Mouse (Mus musculus) midbrain, embryonic 13.5 days (tissue): ENCODE measurements around the gene Tmc3. TPM values are rescaled to one million over a fixed set of nuclear protein-coding genes. Genes with fewer than 3 reads are reported as not detected.

ENCODE experiments used
- ATAC-seq: fragments of 200-750 bp; cut with Nextera tagmentation; 2 replicates; pipeline ENCODE4 v1.8.0; 2017; ENCODE audit warnings: mild to moderate bottlenecking, moderate TSS enrichment, moderate library complexity
- H3K27ac ChIP-seq: fragments of 300-500 bp; sonication (generic); 2 replicates; pipeline ENCODE4 v1.5.1; 2015; ENCODE audit warnings: inconsistent platforms, mild to moderate bottlenecking, moderate library complexity
- H3K27me3 ChIP-seq: fragments of 300-500 bp; sonication (generic); 2 replicates; pipeline ENCODE4 v1.6.1; 2015; ENCODE audit warnings: mild to moderate bottlenecking, inconsistent platforms
- H3K36me3 ChIP-seq: fragments of 300-500 bp; sonication (generic); 2 replicates; pipeline ENCODE4 v1.6.1; 2015; ENCODE audit warnings: mild to moderate bottlenecking, inconsistent platforms
- H3K4me1 ChIP-seq: fragments of 300-500 bp; sonication (generic); replicated peaks from 2 replicates; pipeline ENCODE4 v1.6.1; 2015; ENCODE audit warnings: inconsistent platforms
- H3K4me2 ChIP-seq: fragments of 300-500 bp; sonication (generic); replicated peaks from 2 replicates; pipeline ENCODE4 v1.6.1; 2015; ENCODE audit warnings: moderate library complexity, mild to moderate bottlenecking, inconsistent platforms
- H3K4me3 ChIP-seq: fragments of 300-500 bp; sonication (generic); replicated peaks from 2 replicates; pipeline ENCODE4 v1.5.1; 2015; ENCODE audit warnings: mild to moderate bottlenecking, inconsistent platforms
- H3K9ac ChIP-seq: fragments of 300-500 bp; sonication (generic); replicated peaks from 2 replicates; pipeline ENCODE4 v1.6.1; 2015; ENCODE audit warnings: mild to moderate bottlenecking, inconsistent platforms
- H3K9me3 ChIP-seq: fragments of 300-500 bp; sonication (generic); 2 replicates; pipeline ENCODE4 v1.6.1; 2016; ENCODE audit warnings: mild to moderate bottlenecking, inconsistent platforms
- WGBS: fragments of 180-500 bp; shearing (Covaris S2); methylation state at CpG from one replicate; pipeline ENCODE4 v1.1.7; 2015; 5-methylcytosine and 5-hydroxymethylcytosine counted together
- polyA plus RNA-seq: library from polyadenylated mRNA; unstranded; fragments of >200 nt; fragmentation: Nextera tagmentation; extraction: Ambion mirVana; gene quantifications from 2 replicates; pipeline ENCODE4 v1.2.1, GENCODE M21; 2015

The Tmc3 gene
- polyA plus RNA-seq, 1 experiment from 2014 or later, result 0.40 TPM

DNA sequence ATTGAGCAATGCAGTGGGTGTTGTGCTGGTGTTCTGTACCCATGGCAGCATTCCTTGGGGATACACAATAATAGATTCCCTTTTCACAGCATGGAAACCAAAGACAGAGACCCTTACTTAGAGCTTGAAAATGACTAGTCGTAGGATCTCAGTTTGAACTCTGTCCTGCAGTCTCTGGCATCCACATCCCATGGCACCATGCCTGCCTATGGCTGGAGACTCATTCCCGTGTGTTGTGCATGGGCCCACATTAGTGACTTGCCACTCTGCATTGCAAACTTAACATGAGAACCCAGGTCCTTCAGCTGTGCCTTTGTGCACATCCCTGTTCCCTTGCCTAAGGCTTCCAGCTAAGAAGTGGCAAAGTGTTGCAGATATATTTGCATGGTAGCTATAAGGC, 60.0 kb downstream of the Tmc3 start:
- H3K4me1 ChIP-seq, result peaks cover 5% of the 10 kb centered on the region; the same call in 1 of the 2 replicates
- H3K27ac ChIP-seq, result no peak overlapping the region
- no peak overlapping the region for H3K9ac ChIP-seq
- peaks cover 2% of the 10 kb centered on the region; the same call in 1 of the 2 replicates for H3K36me3 ChIP-seq
- no peaks in the 10 kb centered on the region for H3K27me3 ChIP-seq
- H3K4me3 ChIP-seq, result no peak overlapping the region
- H3K9me3 ChIP-seq, result no peaks in the 10 kb centered on the region
- no peak overlapping the region for H3K4me2 ChIP-seq
- 91% methylated on average over 2 of the region's 2 CpGs for WGBS
- no peak for ATAC-seq

- 79% methylated on average over 5 of the region's 5 CpGs for WGBS
- Histone ChIP-seq H3K4me1 (peaks cover 5% of the 10 kb centered on the region; the same call in 1 of the 2 replicates), H3K4me3 (no peak overlapping the region), H3K9ac (no peak overlapping the region), H3K27me3 (no peaks in the 10 kb centered on the region), H3K36me3 (no peaks in the 10 kb centered on the region; the same call in 1 of the 2 replicates), H3K27ac (no peak overlapping the region), H3K9me3 (no peaks in the 10 kb centered on the region), H3K4me2 (no peak overlapping the region)
- no peak for ATAC-seq
Observed at GRCm38 (mm10) chr7:83645476-83645875, 60.7 kb downstream of the Tmc3 start.

GRCm38 (mm10) chr7:83648807-83649206, 64.1 kb downstream of the Tmc3 start:
- Histone ChIP-seq H3K36me3 (no peaks in the 10 kb centered on the region), H3K9ac (no peak overlapping the region), H3K27me3 (no peaks in the 10 kb centered on the region), H3K27ac (no peak overlapping the region), H3K4me1 (no peaks in the 10 kb centered on the region), H3K4me2 (no peak overlapping the region), H3K9me3 (no peaks in the 10 kb centered on the region), H3K4me3 (no peak overlapping the region)
- ATAC-seq, result no peak
- WGBS, result 86% methylated on average over 7 of the region's 7 CpGs

GRCm38 (mm10) chr7:83650638-83651037, 65.9 kb downstream of the Tmc3 start:
- Histone ChIP-seq H3K9ac (no peak overlapping the region), H3K4me3 (no peak overlapping the region), H3K4me1 (no peaks in the 10 kb centered on the region), H3K36me3 (no peaks in the 10 kb centered on the region), H3K9me3 (no peaks in the 10 kb centered on the region), H3K27ac (no peak overlapping the region), H3K27me3 (no peaks in the 10 kb centered on the region), H3K4me2 (no peak overlapping the region)
- 91% methylated on average over 5 of the region's 5 CpGs for WGBS
- no peak for ATAC-seq

GRCm38 (mm10) chr7:83652498-83652897, 67.8 kb downstream of the Tmc3 start:
- 80% methylated on average over 5 of the region's 5 CpGs for WGBS
- H3K4me1 ChIP-seq, result no peaks in the 10 kb centered on the region
- H3K27ac ChIP-seq, result no peak overlapping the region
- no peak overlapping the region for H3K4me3 ChIP-seq
- no peak overlapping the region for H3K9ac ChIP-seq
- H3K4me2 ChIP-seq, result no peak overlapping the region
- H3K27me3 ChIP-seq, result no peaks in the 10 kb centered on the region
- no peaks in the 10 kb centered on the region for H3K9me3 ChIP-seq
- H3K36me3 ChIP-seq, result no peaks in the 10 kb centered on the region
- no peak for ATAC-seq

DNA sequence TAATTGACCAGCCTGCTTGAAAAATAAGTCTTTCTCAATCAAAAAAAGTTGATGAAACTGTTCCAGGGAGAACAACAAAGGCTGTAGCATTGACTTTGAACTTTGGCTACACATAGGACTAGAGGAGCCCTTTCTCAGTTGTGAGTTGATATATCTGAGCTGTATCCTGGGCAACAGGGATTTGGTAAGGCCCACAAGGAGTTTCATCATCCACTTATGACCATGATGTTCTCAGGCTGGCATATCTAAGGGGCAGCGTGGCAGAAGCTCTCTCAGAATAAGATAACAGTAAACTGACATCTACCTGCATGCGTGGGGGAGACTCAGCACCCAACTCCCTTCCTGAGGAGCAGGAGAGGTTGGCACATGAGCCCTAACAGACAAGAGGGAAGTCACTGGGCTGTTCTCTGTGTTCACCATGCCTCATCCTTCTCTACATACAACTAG, 68.9 kb downstream of the Tmc3 start:
- Histone ChIP-seq H3K27ac (no peak overlapping the region), H3K4me3 (no peak overlapping the region), H3K9ac (no peak overlapping the region), H3K36me3 (no peaks in the 10 kb centered on the region), H3K27me3 (no peaks in the 10 kb centered on the region), H3K9me3 (no peaks in the 10 kb centered on the region), H3K4me1 (no peaks in the 10 kb centered on the region), H3K4me2 (no peak overlapping the region)
- ATAC-seq, result no peak
- WGBS, result 91% methylated on average over 2 of the region's 2 CpGs

DNA sequence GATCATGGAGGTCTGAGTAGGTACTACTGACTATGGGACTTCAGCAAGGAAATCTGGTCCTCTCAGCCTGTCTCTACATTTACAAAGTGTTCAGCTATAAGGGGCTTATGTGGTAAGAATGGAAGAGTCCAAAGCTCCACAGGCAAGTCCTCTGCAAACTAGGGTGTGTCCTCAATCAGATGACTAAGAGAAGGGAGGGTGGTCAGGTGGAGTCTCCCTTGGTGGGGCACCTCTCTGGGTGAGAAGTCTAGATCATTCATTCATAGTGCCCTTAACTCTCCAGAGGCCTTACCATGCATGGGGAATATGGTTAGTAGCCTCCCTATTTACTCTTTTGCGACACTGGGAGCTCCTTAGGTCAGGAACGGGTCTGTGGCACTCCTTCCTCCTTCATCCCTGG, 69.5 kb downstream of the Tmc3 start:
- 91% methylated on average over 2 of the region's 2 CpGs for WGBS
- Histone ChIP-seq H3K27ac (no peak overlapping the region), H3K9ac (no peak overlapping the region), H3K4me2 (no peak overlapping the region), H3K4me3 (no peak overlapping the region), H3K36me3 (no peaks in the 10 kb centered on the region), H3K27me3 (no peaks in the 10 kb centered on the region), H3K9me3 (no peaks in the 10 kb centered on the region), H3K4me1 (no peaks in the 10 kb centered on the region)
- ATAC-seq, result no peak

- no peak overlapping the region for H3K4me3 ChIP-seq
- no peak for ATAC-seq
- WGBS, result 72% methylated on average over 5 of the region's 5 CpGs
- H3K36me3 ChIP-seq, result no peaks in the 10 kb centered on the region
- no peaks in the 10 kb centered on the region for H3K9me3 ChIP-seq
- no peak overlapping the region for H3K4me2 ChIP-seq
- H3K9ac ChIP-seq, result no peak overlapping the region
- H3K27ac ChIP-seq, result no peak overlapping the region
- H3K4me1 ChIP-seq, result no peaks in the 10 kb centered on the region
- H3K27me3 ChIP-seq, result no peaks in the 10 kb centered on the region
Observed at GRCm38 (mm10) chr7:83654938-83655630, 70.4 kb downstream of the Tmc3 start.

- H3K4me1 ChIP-seq, result no peaks in the 10 kb centered on the region
- WGBS, result 73% methylated on average over 1 of the region's 1 CpGs
- no peak for ATAC-seq
Observed at GRCm38 (mm10) chr7:83658716-83659115, 74.0 kb downstream of the Tmc3 start.

DNA sequence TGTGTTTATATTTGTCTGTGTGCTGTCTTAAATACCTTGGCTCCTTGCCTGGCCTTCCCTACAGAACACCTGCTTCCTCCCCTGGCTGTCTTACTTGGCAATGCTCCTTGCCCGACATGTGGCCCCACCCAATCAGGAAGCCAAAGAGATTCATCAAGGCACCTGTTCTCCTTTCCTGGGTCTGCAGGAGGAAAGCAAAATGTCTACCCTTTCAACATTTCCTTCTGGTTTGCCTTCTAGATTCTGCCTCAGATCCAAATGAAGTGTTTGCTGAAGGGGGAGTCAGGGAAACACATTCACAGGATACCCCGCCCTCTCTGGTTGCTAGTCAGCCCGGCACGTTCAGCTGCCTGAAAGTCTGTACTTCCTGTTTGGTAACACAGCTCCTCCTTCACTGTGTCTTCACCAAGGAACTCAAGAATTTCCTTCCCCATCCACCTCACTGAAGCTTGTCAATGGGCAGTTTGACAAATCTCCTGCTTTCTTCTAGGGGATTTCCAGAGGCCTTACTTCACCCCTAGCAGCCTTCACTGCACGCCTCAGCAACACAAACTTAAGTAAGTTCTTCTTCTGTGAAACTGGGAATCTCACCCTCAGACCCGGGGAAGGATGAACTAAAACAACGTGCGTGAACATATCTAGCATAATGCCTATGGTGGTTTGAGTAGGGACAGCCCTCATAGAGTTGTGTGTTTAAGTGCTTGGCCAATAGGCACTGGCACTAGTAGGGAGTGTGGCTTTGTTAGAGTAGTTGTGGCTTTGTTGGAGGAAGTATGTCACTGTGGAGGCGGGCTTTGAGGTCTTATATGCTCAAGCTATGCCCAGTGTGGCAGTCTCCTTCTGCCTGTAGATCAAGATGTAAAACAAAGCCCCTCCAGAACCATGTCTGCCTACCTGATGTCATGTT, 74.7 kb downstream of the Tmc3 start:
- no peak for ATAC-seq
- no peaks in the 10 kb centered on the region for H3K4me1 ChIP-seq
- 93% methylated on average over 9 of the region's 9 CpGs for WGBS
- no peaks in the 10 kb centered on the region for H3K27me3 ChIP-seq
- no peaks in the 10 kb centered on the region for H3K36me3 ChIP-seq
- no peaks in the 10 kb centered on the region for H3K9me3 ChIP-seq
- no peak overlapping the region for H3K4me2 ChIP-seq
- no peak overlapping the region for H3K4me3 ChIP-seq
- H3K27ac ChIP-seq, result no peak overlapping the region
- H3K9ac ChIP-seq, result no peak overlapping the region

More at GRCm38 (mm10) chr7:83658716-83659115, 74.0 kb downstream of the Tmc3 start:
- Histone ChIP-seq H3K36me3 (no peaks in the 10 kb centered on the region), H3K27me3 (no peaks in the 10 kb centered on the region), H3K9ac (no peak overlapping the region), H3K4me2 (no peak overlapping the region), H3K27ac (no peak overlapping the region), H3K4me3 (no peak overlapping the region), H3K9me3 (no peaks in the 10 kb centered on the region)

DNA sequence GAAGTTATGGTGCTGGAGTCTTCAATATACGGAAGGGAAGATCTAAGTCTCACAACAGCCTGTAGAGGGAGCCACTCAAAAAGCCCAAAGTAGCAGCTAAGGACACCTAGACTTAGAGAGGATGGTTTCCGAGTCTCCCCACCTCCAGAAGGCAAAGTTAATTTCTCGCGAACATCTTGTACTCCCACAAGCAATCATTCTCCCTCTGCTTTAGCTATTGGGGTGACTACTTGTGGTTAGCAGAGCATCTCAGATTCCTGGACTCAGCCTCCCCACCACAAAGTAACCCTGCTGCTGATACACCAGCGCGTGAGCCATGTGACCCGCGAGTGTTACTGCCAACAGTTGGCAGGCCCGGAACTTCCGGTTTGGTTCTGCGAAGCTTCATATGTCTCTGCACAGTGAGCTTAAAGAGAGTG, 75.6 kb downstream of the Tmc3 start:
- no peak overlapping the region for H3K4me2 ChIP-seq
- H3K9me3 ChIP-seq, result no peaks in the 10 kb centered on the region
- 94% methylated on average over 11 of the region's 11 CpGs for WGBS
- H3K36me3 ChIP-seq, result no peaks in the 10 kb centered on the region
- H3K4me3 ChIP-seq, result no peak overlapping the region
- H3K4me1 ChIP-seq, result no peaks in the 10 kb centered on the region
- H3K9ac ChIP-seq, result no peak overlapping the region
- H3K27ac ChIP-seq, result no peak overlapping the region
- ATAC-seq, result no peak
- no peaks in the 10 kb centered on the region for H3K27me3 ChIP-seq

DNA sequence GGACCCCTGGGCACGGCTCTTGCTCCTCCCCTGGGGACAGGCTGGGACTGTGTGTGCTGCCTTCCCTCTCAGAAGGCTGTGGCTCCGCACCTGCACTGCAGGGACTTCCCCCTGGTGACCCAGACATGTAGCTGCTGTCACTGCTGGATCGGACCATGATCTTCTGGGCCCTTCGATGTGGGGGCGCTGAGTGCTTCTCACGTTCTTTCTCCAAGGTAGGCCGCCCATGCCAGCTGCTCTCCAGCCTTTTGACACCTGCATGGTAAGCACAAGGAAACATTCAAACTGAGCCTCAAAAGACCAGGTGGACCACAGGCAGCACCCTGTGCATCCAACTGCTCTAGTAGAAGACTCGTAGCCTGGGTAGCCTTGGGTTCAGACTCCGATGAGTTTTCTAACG, 76.3 kb downstream of the Tmc3 start:
- no peak overlapping the region for H3K9ac ChIP-seq
- no peak overlapping the region for H3K4me2 ChIP-seq
- no peaks in the 10 kb centered on the region for H3K9me3 ChIP-seq
- no peaks in the 10 kb centered on the region for H3K36me3 ChIP-seq
- no peak overlapping the region for H3K4me3 ChIP-seq
- H3K27me3 ChIP-seq, result no peaks in the 10 kb centered on the region
- WGBS, result 89% methylated on average over 10 of the region's 10 CpGs
- H3K27ac ChIP-seq, result no peak overlapping the region
- no peak for ATAC-seq
- H3K4me1 ChIP-seq, result no peaks in the 10 kb centered on the region
